Mouse (Mus musculus) embryonic facial prominence, embryonic 15.5 days (tissue): ENCODE results near the gene Defb25. TPM values are rescaled to one million over a fixed set of nuclear protein-coding genes. Genes with fewer than 3 reads are reported as not detected.
"Not testable (repeated sequence)": the region's sequence is repeated elsewhere in the genome, so short reads cannot be mapped to it uniquely, and the experiment has no call there.

Experiments used
- ATAC-seq: fragments of 200-750 bp; cut with Nextera tagmentation; 2 replicates; pipeline ENCODE4 v1.8.0; 2017; ENCODE audit warnings: low read depth, moderate TSS enrichment; ENCODE audit not compliant: insufficient number of reproducible peaks, low FRiP score, low TSS enrichment
- H3K27ac ChIP-seq: fragments of 300-500 bp; sonication (generic); replicated peaks from 2 replicates; pipeline ENCODE4 v1.5.1; 2015; ENCODE audit warnings: mild to moderate bottlenecking, inconsistent platforms
- H3K27me3 ChIP-seq: fragments of 300-500 bp; sonication (generic); 2 replicates; pipeline ENCODE4 v1.6.1; 2015; ENCODE audit warnings: inconsistent platforms
- H3K36me3 ChIP-seq: fragments of 300-500 bp; sonication (generic); 2 replicates; pipeline ENCODE4 v1.6.1; 2015; ENCODE audit warnings: mild to moderate bottlenecking, inconsistent platforms
- H3K4me1 ChIP-seq: fragments of 300-500 bp; sonication (generic); 2 replicates; pipeline ENCODE4 v1.6.1; 2015; ENCODE audit warnings: inconsistent platforms
- H3K4me2 ChIP-seq: fragments of 300-500 bp; sonication (generic); replicated peaks from 2 replicates; pipeline ENCODE4 v1.6.1; 2015; ENCODE audit warnings: mild to moderate bottlenecking, inconsistent platforms
- H3K4me3 ChIP-seq: fragments of 300-500 bp; sonication (generic); replicated peaks from 2 replicates; pipeline ENCODE4 v1.5.1; 2015; ENCODE audit warnings: mild to moderate bottlenecking, inconsistent platforms
- H3K9ac ChIP-seq: fragments of 300-500 bp; sonication (generic); 2 replicates; pipeline ENCODE4 v1.6.1; 2015; ENCODE audit warnings: inconsistent platforms
- H3K9me3 ChIP-seq: fragments of 300-500 bp; sonication (generic); replicated peaks from 2 replicates; pipeline ENCODE4 v1.6.1; 2016; ENCODE audit warnings: inconsistent platforms
- WGBS: fragments of 180-500 bp; shearing (Covaris S2); methylation state at CpG from one replicate; pipeline ENCODE4 v1.1.7; 2015; 5-methylcytosine and 5-hydroxymethylcytosine counted together
- polyA plus RNA-seq: library from polyadenylated mRNA; unstranded; fragments of >200 nt; fragmentation: Nextera tagmentation; extraction: Ambion mirVana; gene quantifications from 2 replicates; pipeline ENCODE4 v1.2.1, GENCODE M21; 2015

Gene Defb25
- 1.5 and 3.4 TPM in 2 replicates for polyA plus RNA-seq

DNA sequence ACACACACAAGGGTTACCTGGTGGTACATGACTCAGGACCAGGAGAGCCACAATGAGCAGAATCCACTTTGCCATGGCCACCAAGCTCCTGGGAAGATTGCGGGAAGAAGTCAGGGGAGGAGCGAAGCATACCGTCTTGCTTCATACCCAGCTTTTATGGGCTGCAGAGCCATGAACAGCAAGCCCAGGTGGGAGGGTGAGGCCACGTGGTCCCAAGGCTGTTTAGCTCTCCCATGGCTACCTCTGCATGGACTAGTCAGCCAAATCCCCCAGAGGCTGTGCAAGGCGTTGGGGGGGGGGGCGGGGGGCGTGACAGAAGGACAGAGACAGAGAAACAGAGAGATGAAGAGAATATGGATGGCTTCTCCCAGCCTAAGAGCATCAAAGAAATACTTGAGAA, at the start of gene Defb25:
Gene Defb25, minus strand, starts transcription at position 101 of the 400 bp plus-strand sequence.
- Histone ChIP-seq H3K4me2 (no peak within 1 kb of the TSS), H3K9me3 (no peaks in the 10 kb centered on the region), H3K4me1 (peaks cover 19% of the 10 kb centered on the region), H3K27ac (no peak within 1 kb of the TSS), H3K36me3 (no peaks in the 10 kb centered on the region), H3K27me3 (peaks cover 26% of the 10 kb centered on the region), H3K4me3 (no peak within 1 kb of the TSS), H3K9ac (no peak within 1 kb of the TSS)
- no peak for ATAC-seq
- 72% methylated on average over 7 of the region's 7 CpGs for WGBS

DNA sequence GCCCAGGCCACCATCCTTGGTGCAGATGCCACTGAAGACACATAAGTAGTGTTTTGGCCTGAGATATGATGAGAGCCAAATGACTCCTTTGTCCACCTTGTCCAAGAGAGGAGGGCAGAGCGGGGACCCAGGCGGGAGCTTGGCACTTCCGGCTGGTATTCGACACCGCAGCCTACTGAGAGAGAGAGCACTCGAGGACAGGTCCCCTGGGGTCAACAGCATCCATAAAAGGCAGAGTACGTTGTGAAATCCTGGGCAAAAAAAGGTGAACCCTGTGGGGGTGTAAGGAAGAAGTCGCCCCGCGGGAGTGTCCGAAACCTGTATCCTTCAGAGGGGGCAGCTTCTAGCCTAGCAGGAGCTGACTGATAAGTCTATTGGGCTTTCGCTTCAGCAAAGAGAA, 49.3 kb upstream of the Defb25 start:
- H3K9ac ChIP-seq = no peak overlapping the region
- no peak for ATAC-seq
- no peaks in the 10 kb centered on the region for H3K9me3 ChIP-seq
- peak overlapping the region; percentile 58 for H3K4me2 ChIP-seq
- peaks cover 56% of the 10 kb centered on the region for H3K4me1 ChIP-seq
- H3K36me3 ChIP-seq = peaks cover 33% of the 10 kb centered on the region
- no peak overlapping the region for H3K27ac ChIP-seq
- peak overlapping the region; percentile 97 for H3K4me3 ChIP-seq
- WGBS = 76% methylated on average over 12 of the region's 12 CpGs
- no peaks in the 10 kb centered on the region for H3K27me3 ChIP-seq

DNA sequence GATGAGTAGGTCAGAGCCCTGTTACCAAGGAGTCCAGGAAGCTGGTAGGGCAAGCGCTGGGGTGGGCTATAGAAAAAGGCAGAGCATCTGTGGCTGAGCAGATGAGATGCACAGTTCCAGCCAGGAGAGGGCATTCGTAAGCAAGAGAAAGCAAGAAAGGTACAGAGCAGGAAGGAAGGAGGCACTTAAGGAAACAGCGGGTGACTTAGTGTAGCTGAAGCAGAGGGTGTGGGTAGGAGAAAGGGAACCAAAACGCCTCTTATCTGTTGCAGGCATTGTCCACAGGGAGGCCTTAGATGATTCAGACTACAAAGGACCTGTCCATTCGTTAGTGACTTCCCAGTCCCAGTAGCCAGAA, 48.8 kb upstream of the Defb25 start:
- Histone ChIP-seq H3K36me3 (peaks cover 27% of the 10 kb centered on the region), H3K4me1 (peaks cover 56% of the 10 kb centered on the region), H3K27ac (peak overlapping the region; percentile 98; the same call in 1 of the 2 replicates), H3K27me3 (no peaks in the 10 kb centered on the region), H3K4me3 (peak overlapping the region; percentile 97), H3K4me2 (peak overlapping the region; percentile 58), H3K9me3 (no peaks in the 10 kb centered on the region), H3K9ac (peak overlapping the region; percentile 37; the same call in 1 of the 2 replicates)
- ATAC-seq = no peak
- WGBS = 25% methylated on average over 5 of the region's 5 CpGs

DNA sequence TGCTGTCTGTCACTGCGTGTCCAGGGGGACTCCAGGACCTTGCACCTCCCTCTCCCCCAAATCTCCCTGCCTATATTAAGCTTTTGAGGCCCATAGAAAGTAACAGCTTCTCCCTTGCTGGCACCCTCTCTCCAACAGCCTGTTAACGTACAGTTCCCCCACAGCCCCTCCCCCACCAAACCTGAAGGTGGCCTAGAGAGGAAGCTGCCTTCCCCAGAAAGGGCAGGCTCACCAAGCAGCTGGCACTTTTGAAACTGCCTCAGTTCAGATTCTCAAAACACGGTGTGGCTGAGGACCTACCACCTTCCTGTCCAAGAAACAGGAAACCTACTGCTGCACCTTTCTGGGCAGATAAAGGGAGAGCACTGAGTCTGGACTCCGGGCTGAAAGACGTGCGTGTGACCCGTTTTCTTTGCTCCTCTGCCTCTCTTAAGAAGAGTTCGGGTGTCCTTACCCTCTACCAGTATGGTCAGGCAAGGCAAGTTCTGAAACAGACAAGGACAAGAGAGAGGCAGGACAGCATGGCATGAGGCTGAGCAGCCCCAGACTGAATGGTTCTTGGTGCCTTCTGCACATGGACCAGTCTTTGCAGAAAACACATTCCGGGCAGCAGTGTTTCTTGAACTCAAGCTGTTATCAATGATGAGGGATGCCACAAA, 48.3 kb upstream of the Defb25 start:
- WGBS = 54% methylated on average over 9 of the region's 9 CpGs
- Histone ChIP-seq H3K4me1 (peaks cover 55% of the 10 kb centered on the region), H3K4me2 (peak overlapping the region; percentile 58), H3K9ac (peak overlapping the region; percentile 37), H3K27me3 (no peaks in the 10 kb centered on the region), H3K36me3 (peaks cover 22% of the 10 kb centered on the region), H3K27ac (peak overlapping the region; percentile 98), H3K4me3 (peak overlapping the region; percentile 97), H3K9me3 (no peaks in the 10 kb centered on the region)
- ATAC-seq = no peak

DNA sequence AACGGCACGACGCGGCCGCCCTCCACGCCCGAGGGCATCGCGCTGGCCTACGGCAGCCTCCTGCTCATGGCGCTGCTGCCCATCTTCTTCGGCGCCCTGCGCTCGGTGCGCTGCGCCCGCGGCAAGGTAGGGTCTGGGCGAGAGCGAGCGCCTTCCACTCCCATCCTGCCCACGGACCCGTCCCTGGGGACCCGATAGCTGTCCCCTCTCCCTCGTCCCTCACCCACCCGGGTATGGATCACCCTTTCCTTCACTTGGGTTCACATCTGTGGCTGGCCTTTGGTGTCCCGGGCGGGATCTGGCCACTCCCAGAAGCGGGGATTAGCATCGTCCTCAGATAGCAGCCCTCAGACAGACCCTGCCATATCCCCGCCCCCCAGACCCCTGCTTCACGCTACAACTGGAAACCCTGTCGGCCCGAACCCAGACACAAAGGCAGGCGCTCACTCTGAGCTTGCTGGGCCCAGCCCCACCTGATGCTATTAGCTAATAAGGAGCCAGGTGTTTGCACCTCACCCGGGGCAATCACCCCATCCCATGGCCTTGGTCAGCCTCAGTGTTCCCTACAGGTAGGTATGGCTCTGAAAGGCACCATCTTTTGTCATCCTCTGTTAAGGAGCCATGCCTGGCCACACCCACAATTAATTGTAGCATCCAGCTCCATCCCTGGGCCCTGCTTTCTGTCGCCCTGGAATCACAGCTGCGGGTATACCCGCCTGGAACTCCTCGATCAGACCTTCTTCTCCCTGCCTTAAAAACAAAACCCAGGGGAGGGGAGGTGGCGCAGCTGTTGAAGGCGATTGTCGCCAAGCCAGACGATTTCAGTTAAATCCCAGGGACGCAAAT, 47.0 kb upstream of the Defb25 start:
- H3K4me2 ChIP-seq = peak overlapping the region; percentile 58
- peaks cover 10% of the 10 kb centered on the region for H3K36me3 ChIP-seq
- no peaks in the 10 kb centered on the region for H3K9me3 ChIP-seq
- H3K4me1 ChIP-seq = peaks cover 43% of the 10 kb centered on the region
- WGBS = under 1% methylated on average over 46 of the region's 46 CpGs
- H3K4me3 ChIP-seq = peak overlapping the region; percentile 97
- peak; percentile 82 for ATAC-seq
- H3K9ac ChIP-seq = peak overlapping the region; percentile 96
- H3K27ac ChIP-seq = peak overlapping the region; percentile 98
- no peaks in the 10 kb centered on the region for H3K27me3 ChIP-seq

DNA sequence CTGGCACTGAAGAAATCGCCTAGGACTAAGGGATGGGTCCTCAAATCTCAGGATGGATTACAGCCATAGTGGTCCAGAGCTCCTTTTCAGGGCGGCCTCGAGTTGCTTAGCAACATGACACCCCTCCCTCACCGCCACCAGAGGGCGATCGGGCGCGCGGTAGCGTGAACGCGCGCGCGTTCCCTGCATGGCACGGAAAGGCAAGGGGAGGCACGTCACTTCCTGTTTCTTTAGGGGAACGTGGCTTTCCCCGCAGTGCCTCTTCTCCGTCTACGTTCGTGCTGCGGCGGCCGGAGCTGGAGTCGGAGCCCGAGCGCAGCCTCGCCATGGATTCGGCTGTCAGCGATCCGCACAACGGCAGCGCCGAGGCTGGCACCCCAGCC, 46.4 kb upstream of the Defb25 start, which contains the start of gene H13:
Gene H13, plus strand, starts transcription at position 206 of the 383 bp plus-strand sequence.
- Histone ChIP-seq H3K4me3 (peak within 1 kb of the TSS; percentile 97), H3K9me3 (no peaks in the 10 kb centered on the region), H3K27me3 (no peaks in the 10 kb centered on the region), H3K4me1 (peaks cover 36% of the 10 kb centered on the region), H3K9ac (peak within 1 kb of the TSS; percentile 96), H3K4me2 (peak within 1 kb of the TSS; percentile 58), H3K36me3 (peaks cover 7% of the 10 kb centered on the region; the same call in 1 of the 2 replicates), H3K27ac (peak within 1 kb of the TSS; percentile 98)
- peak; percentile 71 for ATAC-seq
- 0% methylated on average over 35 of the region's 35 CpGs for WGBS

DNA sequence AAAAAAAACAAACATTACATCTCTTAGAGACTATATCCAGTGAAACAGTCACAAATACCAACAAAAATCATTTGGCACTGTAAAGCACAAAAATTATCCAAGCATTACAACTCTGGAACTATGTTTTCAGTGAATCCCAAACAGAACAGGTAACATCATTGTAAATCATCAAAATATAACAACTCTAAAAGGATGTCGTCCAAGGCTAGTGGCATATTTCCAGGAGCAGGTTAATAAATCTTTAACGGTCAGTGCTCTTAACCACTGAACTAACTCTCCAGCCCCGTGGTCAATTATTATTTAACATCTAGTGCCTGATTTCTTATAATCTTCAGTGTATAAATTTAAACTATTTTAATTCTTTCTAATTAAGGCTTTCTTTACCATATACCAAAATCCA, 43.3 kb upstream of the Defb25 start:
- not testable (repeated sequence) for H3K27me3 ChIP-seq, H3K27ac ChIP-seq, H3K36me3 ChIP-seq, H3K4me2 ChIP-seq, ATAC-seq, H3K9me3 ChIP-seq, H3K9ac ChIP-seq, H3K4me3 ChIP-seq
- peaks cover 11% of the 10 kb centered on the region for H3K4me1 ChIP-seq
- 77% methylated on average over 3 of the region's 3 CpGs for WGBS

DNA sequence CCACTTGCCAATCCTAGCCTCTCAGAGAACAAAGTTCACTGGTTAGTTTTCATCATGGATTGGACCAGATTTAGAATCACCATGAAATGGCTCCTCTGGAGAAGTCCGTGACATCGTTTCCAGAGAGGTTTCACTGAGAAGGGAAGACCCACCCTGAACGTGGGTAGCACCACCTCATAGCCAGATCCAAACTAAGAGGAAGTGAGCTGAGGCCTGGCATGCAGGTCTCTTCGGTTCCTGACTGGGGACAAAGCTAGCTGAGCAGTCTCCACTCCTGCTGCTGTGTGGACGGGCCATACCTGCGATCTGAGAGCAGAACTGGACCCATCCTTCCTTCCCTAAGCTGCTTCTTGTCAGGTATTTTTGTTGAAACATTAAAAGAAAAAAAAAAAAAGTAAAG, 38.3 kb upstream of the Defb25 start:
- H3K27me3 ChIP-seq = no peaks in the 10 kb centered on the region
- H3K36me3 ChIP-seq = no peaks in the 10 kb centered on the region
- H3K9ac ChIP-seq = no peak overlapping the region
- no peak overlapping the region for H3K4me2 ChIP-seq
- no peak overlapping the region for H3K4me3 ChIP-seq
- no peak for ATAC-seq
- H3K27ac ChIP-seq = no peak overlapping the region
- no peaks in the 10 kb centered on the region for H3K9me3 ChIP-seq
- no peaks in the 10 kb centered on the region for H3K4me1 ChIP-seq
- WGBS = 80% methylated on average over 6 of the region's 6 CpGs

DNA sequence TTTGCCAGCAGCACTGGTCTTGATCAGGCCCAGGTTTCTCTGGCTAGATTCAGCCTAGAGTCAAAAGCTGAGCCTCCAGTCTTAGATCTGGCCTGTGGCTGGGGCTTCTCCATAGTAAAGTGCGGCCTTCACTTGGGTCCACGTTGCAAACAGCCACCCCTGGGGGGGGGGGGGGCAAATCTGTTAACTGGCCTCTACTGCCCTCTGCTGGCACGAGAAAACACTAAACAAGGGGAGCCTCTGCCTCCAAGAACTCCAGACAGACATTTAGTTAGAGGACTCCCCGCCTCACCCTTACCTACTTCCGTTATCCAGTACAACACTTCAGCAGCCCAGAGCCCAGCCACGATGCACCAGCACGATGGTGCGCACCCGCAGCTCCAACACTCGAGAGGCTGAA, 34.5 kb upstream of the Defb25 start:
- 61% methylated on average over 10 of the region's 10 CpGs for WGBS
- no peak overlapping the region for H3K27ac ChIP-seq
- H3K36me3 ChIP-seq = no peaks in the 10 kb centered on the region
- no peak for ATAC-seq
- no peaks in the 10 kb centered on the region for H3K27me3 ChIP-seq
- H3K4me3 ChIP-seq = no peak overlapping the region
- no peaks in the 10 kb centered on the region for H3K9me3 ChIP-seq
- H3K4me2 ChIP-seq = no peak overlapping the region
- H3K4me1 ChIP-seq = 0 out of 2 replicates have a peak, but pooled peaks cover 3% of the 10 kb centered on the region
- no peak overlapping the region for H3K9ac ChIP-seq

DNA sequence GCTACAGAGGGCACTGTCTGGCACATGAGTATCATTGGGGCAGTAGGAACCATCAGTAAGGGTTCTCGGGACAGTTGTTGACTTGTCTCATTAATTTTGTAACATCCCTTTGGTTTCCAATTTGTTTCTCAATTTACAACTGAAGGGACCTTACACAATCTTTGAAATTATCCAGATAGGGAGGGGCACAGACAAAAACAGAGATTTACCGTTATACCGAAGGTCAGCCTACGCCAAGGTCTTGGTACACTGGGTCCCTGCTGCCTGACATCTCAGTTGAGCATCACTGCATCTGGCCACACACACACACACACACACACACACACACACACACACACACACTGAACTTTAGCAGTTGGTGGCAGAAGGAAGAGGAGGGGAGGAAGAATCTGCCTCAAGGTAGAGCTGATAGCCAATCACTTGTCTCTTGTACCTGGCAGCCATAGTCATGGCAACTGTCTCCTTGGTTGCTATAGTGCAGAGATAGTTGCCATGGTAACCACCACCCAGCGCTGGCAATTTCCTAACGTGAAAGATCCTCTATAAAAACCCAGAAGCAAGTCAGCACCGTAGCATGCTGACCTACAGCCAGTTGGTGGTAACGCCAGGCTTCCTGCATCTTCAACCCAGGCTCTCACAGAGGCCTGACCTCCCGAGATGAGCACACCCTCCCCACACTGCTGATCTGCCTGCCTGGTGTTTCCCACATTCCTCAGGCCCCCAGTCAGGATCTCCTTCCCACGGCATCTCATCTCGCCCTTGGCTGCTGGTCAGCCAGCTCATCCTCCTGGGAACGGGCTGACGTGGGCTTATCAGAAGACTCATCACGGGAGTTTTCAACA, 31.2 kb upstream of the Defb25 start:
- no peak overlapping the region for H3K4me2 ChIP-seq
- no peaks in the 10 kb centered on the region for H3K9me3 ChIP-seq
- H3K9ac ChIP-seq = no peak overlapping the region
- H3K27me3 ChIP-seq = no peaks in the 10 kb centered on the region
- 46% methylated on average over 14 of the region's 14 CpGs for WGBS
- 0 out of 2 replicates have a peak, but pooled peaks cover 3% of the 10 kb centered on the region for H3K4me1 ChIP-seq
- no peak overlapping the region for H3K4me3 ChIP-seq
- no peak overlapping the region for H3K27ac ChIP-seq
- ATAC-seq = 0 out of 2 replicates have a peak, but pooled peaks have one; percentile 25
- H3K36me3 ChIP-seq = no peaks in the 10 kb centered on the region
